Mouse (Mus musculus): Measurements from ENCODE around the gene Fam171a1.

The Fam171a1 gene

DNA sequence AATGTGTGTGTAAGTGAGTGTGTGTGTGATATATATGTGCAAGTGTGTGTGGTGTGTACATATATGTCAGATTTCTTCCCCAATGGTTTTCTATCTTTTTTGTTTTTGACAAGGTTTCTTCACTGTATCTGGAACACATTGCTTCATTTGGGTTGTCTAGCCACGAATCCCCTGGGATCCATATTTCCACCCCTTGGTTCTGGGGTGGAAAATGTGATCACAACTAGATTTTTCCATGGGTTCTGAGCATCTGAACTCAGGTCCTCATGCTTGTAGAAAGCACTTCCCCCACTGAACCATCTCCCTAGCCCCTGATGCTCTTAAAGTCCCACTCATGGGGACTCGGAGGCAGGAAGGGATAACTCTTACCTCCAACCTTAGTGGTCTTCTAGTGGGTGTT, 159.3 kb downstream of the Fam171a1 start:
- DNase-seq (ENCODE audit: low spot score), result no peak

- no peak for DNase-seq (ENCODE audit: low spot score)
Observed at GRCm38 (mm10) chr2:3276106-3276505, 162.1 kb downstream of the Fam171a1 start.
